Mouse (Mus musculus) kidney, adult 8-10 months (tissue): ENCODE results near the gene Dgkh.

Experiments used
- DNase-seq, 2 experiments: peaks; one replicate each; pipeline ENCODE4 v3.0.0; 2022

Gene Dgkh

DNA sequence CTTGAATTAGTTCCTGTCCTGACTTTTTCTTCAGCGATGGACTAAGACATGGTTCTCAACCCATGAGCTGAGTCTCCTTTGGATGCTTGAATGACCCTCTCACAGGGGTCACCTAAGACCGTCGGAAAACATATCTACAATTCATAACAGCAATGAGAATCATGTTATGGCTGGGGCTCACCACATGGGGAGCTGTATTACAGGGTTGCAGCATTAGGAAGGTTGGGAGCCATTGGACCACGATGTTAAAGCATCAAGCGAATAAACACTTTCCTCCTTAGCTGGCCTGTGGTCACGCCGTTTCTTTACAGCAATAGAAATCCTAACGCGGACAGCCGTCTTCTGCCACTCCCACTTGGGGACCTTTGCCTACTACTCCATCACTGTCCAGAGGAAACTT, 62.6 kb downstream of the Dgkh start:
- no peak for DNase-seq

DNA sequence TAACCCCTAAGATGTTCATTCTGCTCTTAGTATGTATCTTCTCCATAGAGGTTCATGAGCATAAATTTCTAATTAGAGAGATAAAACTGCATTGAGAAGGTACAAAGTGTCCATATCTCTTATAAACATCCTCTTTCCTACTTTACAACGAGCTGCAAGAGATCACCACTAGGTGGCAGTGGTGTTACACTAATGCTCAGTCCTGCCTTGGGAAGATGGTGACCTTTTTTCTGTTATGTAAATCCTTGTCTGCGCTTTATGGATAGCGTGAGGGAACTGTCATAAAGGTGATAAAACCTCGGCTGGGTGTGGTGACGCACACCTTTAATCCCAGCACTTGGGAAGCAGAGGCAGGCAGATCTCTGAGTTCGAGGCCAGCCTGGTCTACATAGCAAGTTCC, 64.3 kb downstream of the Dgkh start:
- peak; percentile 69 to 79 for DNase-seq

DNA sequence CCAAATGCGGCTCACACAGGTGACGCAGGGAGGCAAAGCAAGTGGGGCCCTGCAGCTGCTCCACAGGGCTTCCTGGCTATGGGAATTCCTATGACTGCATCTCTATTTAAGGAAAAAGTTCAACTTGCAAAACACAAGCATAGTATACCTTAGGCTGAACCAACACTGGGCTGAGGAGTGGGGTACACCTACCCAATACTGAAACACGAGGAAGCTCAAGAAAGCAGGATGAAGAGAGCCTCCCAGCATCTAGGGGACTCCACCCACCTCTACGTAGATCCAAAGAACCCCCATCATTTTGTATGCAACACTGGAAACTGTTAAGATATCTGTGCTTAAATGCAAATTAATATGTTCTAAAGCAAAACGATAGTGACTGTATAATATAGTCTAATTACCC, 64.8 kb downstream of the Dgkh start:
- no peak for DNase-seq

DNA sequence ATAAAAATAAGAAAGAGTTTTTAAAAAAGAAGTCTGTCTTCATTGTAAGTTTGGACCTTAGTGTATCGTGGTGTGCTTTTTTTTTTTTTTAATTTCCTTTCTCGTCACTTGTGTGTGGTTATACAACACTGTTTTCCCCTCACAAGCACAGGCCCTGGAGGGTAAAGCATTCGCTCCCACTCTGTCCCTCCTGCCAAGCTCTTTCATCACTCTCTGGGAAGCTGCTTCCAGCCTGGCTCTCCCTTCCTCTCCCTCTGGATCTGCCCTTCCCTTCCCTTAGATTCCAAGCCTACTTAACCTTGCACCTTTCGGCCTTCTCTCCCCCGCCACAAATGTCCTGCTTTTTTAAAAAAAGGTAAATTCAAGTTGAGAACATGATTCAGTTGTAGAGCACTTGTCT, 69.9 kb downstream of the Dgkh start:
- DNase-seq: no peak

DNA sequence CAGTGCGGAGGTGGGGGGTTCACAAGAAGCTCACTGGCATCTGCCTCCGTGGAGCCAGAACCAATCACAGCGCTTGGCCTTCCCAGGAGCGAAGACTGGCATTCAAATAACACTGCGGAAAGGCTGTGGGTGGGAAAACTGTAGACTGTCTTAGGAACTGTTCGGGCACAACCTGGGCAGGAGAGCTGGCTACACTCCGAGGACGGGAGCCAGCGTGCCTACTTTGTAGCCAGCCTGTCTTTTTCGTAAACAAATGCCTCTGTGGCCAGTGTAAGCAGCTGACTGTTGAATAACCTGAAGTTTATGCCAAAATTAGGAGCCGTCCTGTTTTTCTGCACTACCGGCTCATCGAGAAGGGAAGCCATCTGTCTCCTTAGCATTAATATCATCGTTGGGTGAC, 71.1 kb downstream of the Dgkh start:
- no peak for DNase-seq

DNA sequence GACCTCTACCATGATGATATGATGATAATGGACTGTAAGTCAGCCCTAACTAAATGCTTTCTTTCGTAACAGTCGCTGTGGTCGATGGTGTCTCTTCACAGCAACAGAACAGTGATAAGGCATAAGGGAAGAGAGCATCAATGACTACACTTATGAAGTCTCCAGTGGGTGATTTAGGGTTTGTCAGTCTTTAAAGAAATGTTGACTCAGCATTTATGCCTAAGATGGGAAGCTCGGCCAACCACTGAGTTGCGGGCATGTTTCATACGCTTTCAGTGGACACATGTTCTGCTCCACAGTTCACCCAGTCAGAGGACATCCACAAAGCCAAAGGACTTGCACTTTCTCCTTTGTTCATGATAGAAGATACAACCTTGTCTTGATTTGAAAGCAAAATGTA, 73.9 kb downstream of the Dgkh start:
- no peak for DNase-seq

DNA sequence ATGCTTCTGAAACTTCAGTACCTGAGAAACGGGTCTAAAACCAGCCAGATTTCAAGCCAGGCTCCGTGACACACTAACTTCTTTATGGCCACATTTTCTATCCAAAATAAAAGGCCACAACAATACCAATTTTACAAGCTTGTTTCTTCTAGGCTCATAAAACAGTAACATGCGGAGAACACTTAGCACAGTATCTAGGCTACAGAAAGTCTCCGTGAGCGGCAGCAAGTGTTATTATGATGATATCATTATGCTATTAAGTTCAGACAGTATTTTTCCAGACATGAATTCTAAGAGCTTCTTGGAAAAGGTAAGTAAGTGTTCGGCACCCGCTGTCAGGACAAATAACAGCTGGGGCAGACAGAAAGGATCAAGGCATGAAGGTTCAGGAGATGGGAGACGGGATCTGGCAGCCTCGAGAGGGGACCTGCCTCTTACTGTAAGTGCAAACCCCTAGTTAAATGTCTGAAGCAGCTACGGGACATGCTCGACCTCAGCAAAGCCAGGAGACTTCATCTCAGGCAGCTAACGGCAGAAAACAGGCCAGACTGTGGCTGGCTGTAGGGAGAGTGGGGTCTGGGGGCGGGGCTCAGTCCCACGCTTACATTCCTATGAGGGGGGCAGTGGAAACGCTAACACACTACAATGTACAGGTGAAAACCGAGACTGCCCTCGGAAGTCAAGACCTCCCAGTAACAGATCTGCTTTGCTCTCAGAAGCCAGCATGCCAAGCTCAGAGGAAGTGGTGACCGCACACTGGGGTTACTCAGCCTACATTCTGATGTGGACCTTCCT, 75.5 kb downstream of the Dgkh start:
- no peak for DNase-seq

DNA sequence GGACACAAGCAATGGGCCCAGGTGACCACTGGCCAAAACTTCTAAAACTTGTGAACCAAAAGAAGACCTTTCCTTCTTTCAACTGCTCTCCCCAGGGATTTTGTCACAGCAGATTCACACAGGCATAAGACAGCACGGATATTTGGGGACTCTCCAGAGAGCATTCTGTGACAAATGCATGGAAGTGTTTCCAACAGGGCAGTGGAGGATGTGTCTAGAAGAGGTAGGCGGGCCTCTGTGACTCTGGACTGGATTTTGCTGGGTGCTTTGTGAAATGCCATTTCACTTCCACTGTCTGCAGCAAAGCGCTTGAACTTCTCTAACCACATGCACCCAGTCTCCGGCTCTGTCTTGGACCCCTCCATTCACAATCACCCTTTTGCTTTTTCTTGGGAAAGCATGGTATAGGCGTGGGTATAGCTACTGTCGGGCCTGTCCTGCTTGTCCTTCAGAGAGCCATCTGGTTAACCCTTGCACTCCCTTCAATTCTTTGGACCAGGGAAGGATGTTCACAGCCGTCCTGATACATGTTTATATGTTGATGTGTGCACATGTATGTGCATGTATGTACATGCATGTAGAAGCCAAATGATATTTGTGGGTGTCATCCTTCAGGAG, 77.5 kb downstream of the Dgkh start:
- DNase-seq: no peak

DNA sequence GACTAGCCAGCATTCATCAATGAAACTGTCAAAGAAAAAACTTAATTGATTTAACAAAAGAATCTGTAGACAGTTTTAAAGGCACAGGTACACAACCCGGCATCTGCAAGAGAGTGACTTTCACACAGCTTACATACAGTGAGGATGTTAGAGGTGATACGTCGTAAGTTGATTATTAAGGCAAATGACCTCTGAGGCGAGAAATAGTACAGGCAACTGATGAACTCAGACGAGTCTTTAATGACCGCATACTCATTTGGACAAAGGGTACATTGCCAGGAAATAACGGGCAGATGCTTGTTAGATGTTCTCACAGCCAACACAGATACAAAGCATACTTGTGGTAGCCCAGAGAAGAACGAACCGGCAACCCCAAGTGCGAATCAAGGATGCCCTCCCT, 78.4 kb downstream of the Dgkh start:
- DNase-seq: no peak

DNA sequence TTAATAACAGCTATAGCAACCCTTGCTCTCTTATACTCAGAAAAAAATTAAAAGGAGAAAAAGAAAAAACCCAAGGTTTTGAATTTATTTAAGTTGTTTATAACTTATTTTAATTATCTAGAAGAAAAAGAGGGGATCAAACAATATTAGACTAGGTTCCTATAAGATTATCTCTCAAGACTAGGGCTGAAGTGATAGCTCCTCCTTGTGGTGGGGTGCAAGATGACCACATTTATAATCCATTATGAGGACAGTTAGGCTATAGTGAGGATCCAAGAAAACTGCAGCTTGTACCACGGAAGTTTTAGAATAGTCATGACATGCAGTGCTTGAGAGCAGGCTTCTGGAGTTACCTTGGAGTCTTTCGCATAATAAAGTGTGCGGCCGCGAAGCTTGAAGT, 79.2 kb downstream of the Dgkh start:
- no peak for DNase-seq

DNA sequence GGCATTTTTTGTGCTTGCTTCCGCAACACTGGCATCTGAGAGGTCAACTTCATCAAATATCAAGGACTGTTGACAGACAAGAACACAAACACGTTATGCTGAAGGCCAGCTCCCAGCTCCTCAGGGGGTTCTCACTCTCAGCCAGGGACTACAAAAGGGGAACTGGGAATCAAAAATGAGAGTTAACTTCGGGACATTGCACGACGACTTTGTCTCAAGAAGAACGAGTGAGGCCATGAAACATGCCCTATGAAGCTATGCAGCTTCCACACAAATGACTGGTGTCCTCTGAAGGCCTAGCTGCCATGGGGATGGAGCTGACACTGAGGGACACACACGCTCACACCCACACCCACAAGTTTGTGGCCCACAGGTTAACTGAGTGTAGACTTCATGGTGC, 80.9 kb downstream of the Dgkh start:
- DNase-seq: no peak

DNA sequence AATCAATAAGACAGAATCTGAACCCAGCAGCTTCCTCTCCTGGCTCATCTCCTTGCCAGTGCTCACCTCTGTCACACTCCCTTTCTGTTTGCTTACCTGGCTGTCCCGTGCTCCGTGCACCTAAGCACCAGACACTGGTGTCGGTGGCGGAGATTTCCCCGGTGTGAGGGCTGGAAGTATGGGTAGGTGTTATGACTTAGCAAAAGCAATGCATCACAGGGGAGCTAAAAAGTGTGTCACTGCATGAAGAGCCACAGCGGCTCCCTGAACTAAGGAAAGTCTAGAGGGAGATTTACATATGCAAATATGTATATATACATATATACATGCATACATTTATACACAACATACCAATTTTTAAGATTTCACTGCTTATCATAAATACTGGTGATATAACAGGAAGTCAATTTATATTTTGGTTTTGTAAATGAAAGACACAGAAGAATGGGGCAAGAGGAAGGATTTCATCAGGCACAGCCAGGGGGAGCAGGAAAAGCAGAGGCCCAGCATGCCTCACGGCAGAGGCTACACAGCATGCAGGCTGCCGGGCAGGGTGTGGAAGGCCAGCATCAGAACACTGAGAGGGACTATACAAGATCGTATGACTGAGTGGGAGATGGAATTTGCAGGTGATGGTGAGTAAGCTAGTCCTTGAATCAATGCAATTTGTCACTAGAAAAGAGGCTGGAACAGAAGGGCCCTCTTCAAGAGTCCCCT, 82.0 kb downstream of the Dgkh start:
- no peak for DNase-seq

DNA sequence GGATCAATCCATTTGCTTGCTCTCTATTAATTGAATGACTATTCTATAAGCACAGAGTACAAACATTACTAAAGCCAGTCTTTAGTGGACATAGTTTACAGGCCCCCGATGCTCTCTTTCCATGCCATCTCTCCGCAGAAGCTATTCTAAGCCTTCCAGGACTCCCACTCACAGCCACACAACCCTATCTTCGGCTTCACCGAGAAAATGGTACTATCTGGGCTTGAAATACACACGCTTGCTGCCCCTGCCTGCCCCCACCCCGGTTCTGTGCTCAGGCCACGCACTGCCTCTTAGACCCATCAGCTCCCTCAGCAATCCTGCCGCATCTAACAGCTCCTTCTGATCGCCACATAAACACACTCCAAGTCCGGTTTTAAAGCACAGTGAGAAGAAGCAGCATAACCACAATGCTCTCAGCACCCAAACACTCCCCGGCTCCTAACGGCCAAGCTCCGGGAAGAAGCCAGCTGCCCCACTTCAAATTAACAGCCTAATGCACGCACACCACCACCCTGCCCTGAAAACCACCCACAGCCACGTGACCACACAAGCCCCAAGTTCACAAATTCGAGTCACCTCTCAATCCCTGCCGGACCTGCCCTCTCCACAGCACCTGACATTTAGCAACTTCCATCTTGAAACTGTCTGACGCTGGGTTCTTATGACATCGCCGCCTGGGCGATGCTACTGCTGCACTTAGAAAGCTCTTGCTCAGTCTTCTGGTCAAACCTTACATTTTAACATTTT, 82.9 kb downstream of the Dgkh start:
- DNase-seq: no peak

DNA sequence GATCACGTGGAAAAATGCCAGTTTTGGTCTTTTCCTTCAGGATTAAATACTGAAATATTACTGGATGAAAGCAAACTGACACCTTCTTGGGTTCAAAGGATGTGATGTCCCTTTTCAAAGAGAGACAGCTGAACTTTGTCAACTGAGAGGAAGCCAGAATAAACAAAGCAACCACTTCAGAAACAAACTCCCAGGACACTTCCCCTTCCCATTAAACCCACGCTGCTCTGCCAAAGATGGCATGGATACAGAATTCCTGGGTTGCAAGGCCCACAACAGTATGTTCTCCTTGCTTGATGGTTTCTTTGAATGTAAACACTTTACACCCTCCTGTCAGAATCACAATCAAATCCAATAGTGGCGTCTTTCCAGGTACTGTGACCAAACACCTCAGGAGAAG, 87.0 kb downstream of the Dgkh start:
- DNase-seq: no peak

DNA sequence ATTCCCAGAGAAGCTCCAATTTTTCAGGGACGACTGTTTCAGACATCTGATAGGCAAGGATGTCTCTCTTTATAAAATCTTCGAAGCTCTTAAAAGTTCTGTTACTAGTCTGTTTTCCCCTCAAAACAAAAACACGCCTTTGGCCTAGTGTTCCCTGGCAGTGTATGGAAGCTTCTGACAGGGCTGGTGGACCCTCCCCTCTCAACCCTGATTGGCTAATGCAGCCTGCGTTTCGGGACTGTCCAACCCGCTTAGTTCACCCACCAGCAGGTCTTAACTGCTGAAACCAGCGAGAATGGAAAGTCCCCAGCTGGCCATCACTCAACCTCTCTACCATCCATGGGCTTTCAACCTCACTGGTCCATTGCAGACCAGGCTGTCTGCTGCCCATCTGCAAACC, 91.3 kb downstream of the Dgkh start:
- DNase-seq: no peak

DNA sequence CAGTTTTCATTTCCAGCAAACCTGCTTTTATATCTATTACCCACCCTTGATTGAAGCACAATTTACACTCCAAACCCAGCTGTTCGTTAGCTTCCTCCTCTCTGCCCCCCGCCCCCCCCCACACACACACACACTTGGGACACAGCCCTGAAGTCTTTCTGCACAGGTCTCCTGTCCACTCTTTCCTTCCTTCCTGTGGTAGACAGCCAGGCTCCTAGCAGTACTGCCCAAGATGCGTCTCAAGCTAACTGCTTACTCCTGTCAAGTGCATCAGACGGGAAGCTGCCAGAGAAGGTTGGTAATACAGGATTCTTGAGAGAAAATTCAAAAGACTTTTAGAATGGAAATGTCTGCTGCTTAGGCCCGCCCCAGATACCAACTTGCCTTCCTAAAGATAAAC, 92.9 kb downstream of the Dgkh start:
- DNase-seq: no peak

DNA sequence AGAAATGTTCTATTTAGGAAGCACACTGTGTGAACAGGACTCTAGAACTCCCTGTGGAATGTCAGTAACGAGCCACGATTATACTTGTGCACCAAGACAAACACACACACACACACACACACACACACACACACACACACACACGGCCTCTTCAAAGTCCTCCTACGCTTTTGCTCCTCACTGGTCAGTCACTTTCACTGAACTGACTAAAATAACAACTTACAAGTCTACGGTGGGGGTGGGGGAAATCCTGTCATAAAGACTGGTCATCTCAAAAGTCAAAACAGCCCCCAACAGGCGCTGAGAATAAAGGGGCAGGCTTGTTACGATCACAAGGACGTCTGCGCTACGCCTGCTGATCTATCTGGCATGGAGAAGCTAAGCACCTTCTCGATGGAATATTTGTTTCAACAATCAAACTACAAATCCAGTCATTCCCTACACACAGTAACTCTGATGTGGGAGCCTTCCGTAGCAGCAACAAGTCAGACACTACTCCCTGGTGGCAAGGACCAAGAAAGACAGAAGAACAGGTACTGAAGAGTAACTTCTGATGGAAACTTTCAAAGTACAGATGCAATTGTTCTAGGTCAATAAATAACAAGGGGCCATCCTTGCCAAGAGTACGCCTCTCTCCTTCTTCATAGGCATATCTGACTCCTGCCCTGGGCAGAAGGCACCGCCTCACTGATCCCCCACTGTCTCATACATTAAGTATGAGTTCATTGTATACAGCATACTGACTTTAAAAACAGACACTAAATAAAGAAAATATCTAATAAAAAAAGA, 96.8 kb downstream of the Dgkh start:
- DNase-seq: peak; percentile 36 to 60

DNA sequence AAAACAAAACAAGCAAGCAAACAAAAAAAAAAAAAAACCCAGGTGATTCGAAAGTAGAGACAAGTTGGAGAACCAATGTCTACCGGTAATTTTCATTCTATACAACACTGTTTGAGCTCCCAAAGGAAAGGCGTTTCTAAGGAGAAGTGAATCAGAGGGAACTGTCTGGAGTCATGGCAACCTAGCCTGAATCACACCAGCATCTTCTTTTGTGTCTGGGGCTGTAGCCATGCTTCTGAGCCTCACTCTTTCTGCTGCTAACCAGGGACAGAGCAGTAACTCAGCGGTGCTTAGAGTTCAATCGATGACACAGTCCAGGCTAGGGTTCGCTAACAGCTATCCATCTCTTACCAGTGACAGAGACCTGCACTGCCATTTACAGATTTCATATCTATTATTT, 99.8 kb downstream of the Dgkh start:
- DNase-seq: no peak

DNA sequence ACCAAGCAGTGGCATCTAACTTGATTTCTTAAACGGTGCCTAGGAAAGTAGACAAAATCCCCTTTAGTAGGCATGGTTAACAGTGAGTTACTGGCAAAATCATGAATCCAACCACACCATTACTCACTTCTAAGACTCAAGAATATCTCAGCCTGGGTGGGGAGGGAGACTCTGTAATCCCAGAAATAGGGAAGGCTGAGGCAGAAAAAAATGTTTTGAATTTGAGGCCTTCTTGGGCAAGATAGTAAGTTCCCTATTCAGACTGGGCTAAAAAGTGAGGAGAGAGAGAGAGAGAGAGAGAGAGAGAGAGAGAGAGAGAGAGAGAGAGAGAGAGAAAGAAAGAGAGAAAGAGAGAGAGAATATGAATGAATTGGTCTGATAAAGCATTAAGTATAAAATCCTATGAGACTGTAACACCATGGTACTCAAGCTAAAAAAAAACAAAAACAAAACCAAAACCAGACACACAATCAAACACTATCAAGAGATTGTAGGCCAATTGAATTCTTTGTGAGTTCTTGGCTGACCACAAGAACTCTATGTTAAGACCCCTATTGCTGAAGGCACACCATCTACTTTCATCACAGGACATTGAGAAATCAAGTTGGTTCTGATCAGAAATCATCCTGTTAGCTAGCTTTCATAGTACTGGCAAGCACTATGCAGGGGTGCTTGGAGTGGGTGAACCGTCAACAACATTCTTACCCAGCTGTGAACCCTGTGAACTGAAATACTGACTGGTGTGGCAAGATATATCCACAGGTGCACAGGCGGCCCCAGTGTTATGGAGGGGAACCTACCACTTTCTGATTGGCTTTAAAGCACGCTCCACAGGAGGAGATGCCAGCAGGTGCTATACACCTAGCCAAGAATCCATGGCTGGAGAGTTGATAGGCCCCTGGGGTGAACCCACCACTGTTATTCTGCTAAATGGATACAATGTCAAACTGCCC, 101.4 kb downstream of the Dgkh start:
- no peak for DNase-seq

DNA sequence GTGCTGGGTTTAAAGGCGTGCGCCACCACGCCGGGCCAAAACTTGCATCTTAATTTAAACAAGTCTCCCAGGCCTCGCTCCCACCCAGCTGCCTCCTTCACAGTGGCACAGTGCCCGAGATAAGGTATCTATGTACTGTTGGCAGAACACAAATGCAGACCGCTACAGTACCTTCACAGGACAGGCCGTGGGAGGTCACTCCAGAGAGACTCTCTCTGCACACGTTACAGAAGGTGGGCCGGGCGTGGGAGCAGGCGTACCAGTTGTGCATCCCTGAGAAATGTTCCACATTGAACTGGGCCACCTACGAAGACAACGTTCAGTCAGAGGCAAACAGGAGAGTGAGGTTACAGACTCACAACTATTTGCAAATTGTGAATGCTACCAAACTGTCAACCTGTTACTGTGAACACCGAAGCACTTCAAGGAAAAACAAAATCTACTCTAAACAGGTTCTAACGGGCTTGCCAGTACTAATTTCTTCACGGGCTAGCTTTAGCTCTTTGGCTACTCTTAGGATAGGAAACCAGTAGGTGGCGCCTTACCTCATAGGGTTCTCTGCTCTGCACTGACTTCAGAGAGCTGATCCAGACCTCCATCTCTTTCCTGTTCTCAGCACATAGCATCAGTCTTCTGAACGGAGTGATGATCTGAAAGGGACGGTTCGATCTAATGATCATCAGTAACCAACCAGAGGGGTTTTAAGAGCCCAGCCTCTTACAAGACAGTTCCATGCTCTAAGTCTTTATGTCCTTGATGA, 104.9 kb downstream of the Dgkh start:
- DNase-seq: peak; percentile 16 to 42

DNA sequence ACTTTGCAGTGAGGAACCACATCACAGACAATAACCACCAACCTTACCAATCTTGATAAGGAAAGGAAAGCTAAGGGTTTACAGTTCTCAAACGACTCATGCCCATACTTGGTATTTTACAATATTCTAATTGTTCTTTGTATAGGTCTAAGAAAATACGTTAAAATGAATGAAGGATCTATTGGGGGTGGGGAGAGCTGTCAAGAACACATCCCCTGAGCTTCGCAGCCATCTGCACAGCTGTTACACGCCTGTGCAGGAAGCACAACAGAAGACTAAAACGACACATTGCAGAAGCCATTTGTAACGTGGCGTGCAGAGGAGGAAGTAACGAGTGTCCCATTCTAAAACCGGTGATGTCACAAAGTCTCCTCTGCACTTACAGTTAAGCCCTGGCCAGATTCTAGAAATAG, 113.7 kb downstream of the Dgkh start:
- no peak for DNase-seq
